Mouse (Mus musculus): ENCODE data around the gene Ripply2. TPM values are rescaled to one million over a fixed set of nuclear protein-coding genes. Genes with fewer than 3 reads are reported as not detected.

Ripply2 gene
- polyA plus RNA-seq, 1 experiment from 2014 or later = 8.5 TPM

- ATAC-seq (ENCODE audit: low FRiP score, low read depth) = no peak
- H3K27me3 ChIP-seq = no peaks in the 10 kb centered on the region
- no peak overlapping the region for H3K27ac ChIP-seq (replicated peaks)
- H3K9ac ChIP-seq = no peak overlapping the region
- 89% methylated on average over 4 of the region's 4 CpGs for WGBS
- H3K9me3 ChIP-seq = no peaks in the 10 kb centered on the region
- H3K36me3 ChIP-seq = peaks cover 12% of the 10 kb centered on the region; the same call in 1 of the 2 replicates
- H3K4me1 ChIP-seq (replicated peaks) = no peaks in the 10 kb centered on the region
- H3K4me3 ChIP-seq = no peak overlapping the region
- no peak overlapping the region for H3K4me2 ChIP-seq
These were observed 16.9 kb downstream of the Ripply2 start for GRCm38 (mm10) chr9:87032196-87032595.

- Histone ChIP-seq H3K4me2 (no peak overlapping the region), H3K4me3 (no peak overlapping the region), H3K27ac (replicated peaks) (no peak overlapping the region), H3K4me1 (replicated peaks) (no peaks in the 10 kb centered on the region), H3K9ac (no peak overlapping the region), H3K27me3 (no peaks in the 10 kb centered on the region), H3K36me3 (0 out of 2 replicates have a peak, but pooled peaks cover 12% of the 10 kb centered on the region), H3K9me3 (no peaks in the 10 kb centered on the region)
- no peak for ATAC-seq (ENCODE audit: low FRiP score, low read depth)
- WGBS = 85% methylated on average over 2 of the region's 2 CpGs
These were observed 19.7 kb downstream of the Ripply2 start for GRCm38 (mm10) chr9:87034831-87035580.

- peaks cover 23% of the 10 kb centered on the region for H3K36me3 ChIP-seq
- WGBS = 62% methylated on average over 4 of the region's 4 CpGs
- H3K4me3 ChIP-seq = no peak overlapping the region
These were observed 34.1 kb downstream of the Ripply2 start for GRCm38 (mm10) chr9:87049425-87049824.

GRCm38 (mm10) chr9:87055547-87056235, 40.4 kb downstream of the Ripply2 start:
- Histone ChIP-seq H3K4me3 (no peak overlapping the region), H3K27ac (replicated peaks) (no peak overlapping the region), H3K4me2 (no peak overlapping the region), H3K9me3 (no peaks in the 10 kb centered on the region), H3K27me3 (no peaks in the 10 kb centered on the region), H3K9ac (no peak overlapping the region), H3K4me1 (replicated peaks) (no peaks in the 10 kb centered on the region), H3K36me3 (peaks cover 34% of the 10 kb centered on the region)
- WGBS = 93% methylated on average over 11 of the region's 11 CpGs
- ATAC-seq (ENCODE audit: low FRiP score, low read depth) = no peak

More at GRCm38 (mm10) chr9:87049425-87049824, 34.1 kb downstream of the Ripply2 start:
- no peak for ATAC-seq (ENCODE audit: low FRiP score, low read depth)
- Histone ChIP-seq H3K4me2 (no peak overlapping the region), H3K9me3 (no peaks in the 10 kb centered on the region), H3K27me3 (no peaks in the 10 kb centered on the region), H3K4me1 (replicated peaks) (no peaks in the 10 kb centered on the region), H3K9ac (no peak overlapping the region), H3K27ac (replicated peaks) (no peak overlapping the region)

GRCm38 (mm10) chr9:87062337-87062736, 47.0 kb downstream of the Ripply2 start:
- Histone ChIP-seq H3K27ac (replicated peaks) (no peak overlapping the region), H3K9me3 (no peaks in the 10 kb centered on the region), H3K9ac (no peak overlapping the region), H3K4me2 (no peak overlapping the region), H3K4me1 (replicated peaks) (no peaks in the 10 kb centered on the region), H3K4me3 (no peak overlapping the region), H3K27me3 (no peaks in the 10 kb centered on the region), H3K36me3 (peaks cover 56% of the 10 kb centered on the region)
- ATAC-seq (ENCODE audit: low FRiP score, low read depth) = no peak
- WGBS = 77% methylated on average over 5 of the region's 5 CpGs

GRCm38 (mm10) chr9:87068160-87068559, 52.8 kb downstream of the Ripply2 start:
- Histone ChIP-seq H3K36me3 (peaks cover 44% of the 10 kb centered on the region), H3K4me3 (no peak overlapping the region), H3K27me3 (no peaks in the 10 kb centered on the region), H3K4me2 (no peak overlapping the region), H3K27ac (replicated peaks) (no peak overlapping the region), H3K9ac (no peak overlapping the region), H3K4me1 (replicated peaks) (no peaks in the 10 kb centered on the region), H3K9me3 (no peaks in the 10 kb centered on the region)
- ATAC-seq (ENCODE audit: low FRiP score, low read depth) = no peak
- WGBS = 80% methylated on average over 1 of the region's 1 CpGs

Other genes with a start within 250 kb of the Ripply2 start
- gene Snap91, start 134.9 kb upstream of the Ripply2 start, polyA plus RNA-seq (2015; fragmentation: Nextera tagmentation; extraction: Ambion mirVana) = 164 and 172 TPM in 2 replicates
- gene Cyb5r4, start 6.5 kb downstream of the Ripply2 start, polyA plus RNA-seq (2015; fragmentation: Nextera tagmentation; extraction: Ambion mirVana) = 58.6 and 60.1 TPM in 2 replicates
- 4.2 and 4.5 TPM in 2 replicates for gene Mrap2, start 128.8 kb downstream of the Ripply2 start, polyA plus RNA-seq (2015; fragmentation: Nextera tagmentation; extraction: Ambion mirVana)
- gene Cep162, start 240.0 kb downstream of the Ripply2 start, polyA plus RNA-seq (2015; fragmentation: Nextera tagmentation; extraction: Ambion mirVana) = 6.4 and 7.3 TPM in 2 replicates